Mouse (Mus musculus) cortical plate, adult 2 months (tissue): Measurements from ENCODE around the gene Zfp148. TPM values are rescaled to one million over a fixed set of nuclear protein-coding genes. Genes with fewer than 3 reads are reported as not detected.
"Not testable (repeated sequence)": the region's sequence is repeated elsewhere in the genome, so short reads cannot be mapped to it uniquely, and the experiment has no call there.

Experiments
- H3K27ac ChIP-seq: fragments of 200-500 bp; 2 replicates; pipeline ENCODE4 v1.5.1; 2012; ENCODE audit warnings: low read length, control low read depth, inconsistent platforms; ENCODE audit not compliant: insufficient read depth
- H3K4me1 ChIP-seq: fragments of 200-500 bp; 2 replicates; pipeline ENCODE4 v1.6.1; 2011; ENCODE audit warnings: low read length; ENCODE audit not compliant: control insufficient read depth, insufficient read depth
- H3K4me3 ChIP-seq: fragments of 200-500 bp; 2 replicates; pipeline ENCODE4 v1.5.1; 2011; ENCODE audit warnings: mild to moderate bottlenecking, low read length, control low read depth; ENCODE audit not compliant: insufficient read depth
- CTCF ChIP-seq: fragments of 200-500 bp; IDR thresholded peaks from 2 replicates; pipeline ENCODE4 v1.5.1; 2011; ENCODE audit warnings: mild to moderate bottlenecking, control low read depth, low read length; ENCODE audit not compliant: insufficient read depth; ENCODE audit errors: extremely low read depth
- POLR2A ChIP-seq: fragments of 200-500 bp; IDR thresholded peaks from 2 replicates; pipeline ENCODE4 v1.6.1; 2011; ENCODE audit warnings: mild to moderate bottlenecking, low read length, control low read depth; ENCODE audit not compliant: insufficient read depth; ENCODE audit errors: extremely low read depth
- polyA plus RNA-seq: library from polyadenylated mRNA; depleted of rRNA; stranded (reverse); fragments of >200 nt; gene quantifications from 2 replicates; pipeline ENCODE4 v1.2.3, GENCODE M21; 2012

Zfp148 gene
- polyA plus RNA-seq, 1 experiment, result 35.5 TPM

DNA sequence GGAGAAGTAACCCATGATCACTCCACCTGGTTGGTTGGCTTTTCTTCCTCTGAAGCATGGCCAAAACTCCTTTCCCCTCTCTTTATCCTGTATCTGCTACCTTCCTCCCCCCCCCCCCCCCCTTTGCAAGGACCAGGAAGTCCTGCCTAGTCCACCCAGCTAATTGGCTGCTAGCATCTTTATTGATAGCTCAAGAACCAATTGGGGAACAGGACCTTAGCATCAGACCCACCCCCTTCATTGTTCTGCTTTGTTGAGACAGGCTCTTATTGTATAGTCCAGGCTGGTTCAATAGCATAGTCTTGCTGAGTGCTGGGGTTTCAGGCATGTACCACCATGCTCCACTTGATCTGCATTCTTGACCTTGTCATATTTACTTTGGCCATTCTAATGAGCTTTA is 99.3 kb downstream of the Zfp148 start:
- Histone ChIP-seq H3K4me3 (no peak overlapping the region), H3K27ac (no peak overlapping the region), H3K4me1 (no peaks in the 10 kb centered on the region)
- no peak for TF ChIP-seq CTCF
- no peak for TF ChIP-seq POLR2A

DNA sequence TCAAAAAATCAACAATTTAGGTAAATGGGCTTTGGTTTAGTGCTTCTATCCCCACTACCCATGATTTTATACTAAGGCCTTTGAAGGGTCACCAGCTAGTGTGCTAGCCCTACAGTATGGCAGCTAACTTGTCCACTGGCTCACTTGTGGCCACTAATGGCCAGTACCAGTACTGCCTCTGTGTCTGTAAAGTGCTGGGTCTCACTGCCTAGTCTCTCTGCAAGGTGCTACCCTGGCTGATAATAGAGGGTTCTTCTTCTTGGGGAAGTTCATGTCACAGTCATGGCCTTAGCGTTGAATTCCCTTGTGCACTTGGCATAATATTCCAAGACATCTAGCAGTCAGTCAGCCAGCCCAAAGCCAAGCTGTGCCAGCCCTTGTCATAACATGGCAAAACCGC is 100.5 kb downstream of the Zfp148 start:
- TF ChIP-seq POLR2A (no peak), CTCF (peak; percentile 46)
- H3K4me1 ChIP-seq, result no peaks in the 10 kb centered on the region
- H3K27ac ChIP-seq, result no peak overlapping the region

DNA sequence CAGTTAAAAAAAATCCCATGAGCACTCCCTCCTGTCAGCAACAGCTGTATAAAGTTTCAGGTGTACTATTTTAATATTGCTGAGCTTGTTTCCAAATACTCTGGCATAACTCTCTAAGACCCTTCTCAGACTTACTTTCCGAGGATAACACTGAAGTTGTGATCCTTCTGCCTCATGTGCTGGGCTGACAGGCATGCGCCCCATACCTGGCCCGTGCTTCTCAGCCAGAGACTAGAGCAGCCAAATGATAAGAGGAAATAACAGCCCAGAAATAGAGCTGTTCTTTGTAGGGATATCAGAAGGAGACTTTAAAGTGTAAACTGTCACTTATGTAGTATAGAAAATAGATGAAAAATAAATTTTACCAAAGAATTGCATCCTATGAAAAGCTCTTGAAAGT is 101.7 kb downstream of the Zfp148 start:
- H3K4me1 ChIP-seq, result no peaks in the 10 kb centered on the region
- TF ChIP-seq POLR2A, result no peak
- TF ChIP-seq CTCF, result no peak

More for the DNA sequence above, 100.5 kb downstream of the Zfp148 start:
- H3K4me3 ChIP-seq, result no peak overlapping the region

DNA sequence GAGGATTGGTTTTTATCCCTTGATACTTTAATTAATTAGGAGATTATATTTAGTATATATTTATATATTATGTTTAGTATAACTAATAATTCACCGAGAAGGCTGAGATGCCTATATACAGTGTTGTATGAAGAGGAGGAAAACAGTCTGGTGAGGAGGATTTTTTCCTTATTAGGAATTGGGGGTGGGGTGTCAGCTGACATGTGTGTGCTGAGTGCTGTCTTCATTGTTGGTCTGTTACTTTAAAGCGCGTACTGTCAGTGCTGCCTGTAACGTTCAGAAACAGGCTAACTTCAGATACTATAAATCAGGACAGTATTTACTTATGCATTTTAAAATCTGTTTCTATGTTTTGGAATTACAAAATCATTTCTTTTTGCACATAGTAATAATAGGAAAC is 107.1 kb downstream of the Zfp148 start:
- H3K4me3 ChIP-seq, result no peak overlapping the region
- TF ChIP-seq CTCF (no peak), POLR2A (no peak)
- H3K4me1 ChIP-seq, result no peaks in the 10 kb centered on the region
- no peak overlapping the region for H3K27ac ChIP-seq

More for the DNA sequence above, 101.7 kb downstream of the Zfp148 start:
- Histone ChIP-seq H3K4me3 (no peak overlapping the region), H3K27ac (no peak overlapping the region)

DNA sequence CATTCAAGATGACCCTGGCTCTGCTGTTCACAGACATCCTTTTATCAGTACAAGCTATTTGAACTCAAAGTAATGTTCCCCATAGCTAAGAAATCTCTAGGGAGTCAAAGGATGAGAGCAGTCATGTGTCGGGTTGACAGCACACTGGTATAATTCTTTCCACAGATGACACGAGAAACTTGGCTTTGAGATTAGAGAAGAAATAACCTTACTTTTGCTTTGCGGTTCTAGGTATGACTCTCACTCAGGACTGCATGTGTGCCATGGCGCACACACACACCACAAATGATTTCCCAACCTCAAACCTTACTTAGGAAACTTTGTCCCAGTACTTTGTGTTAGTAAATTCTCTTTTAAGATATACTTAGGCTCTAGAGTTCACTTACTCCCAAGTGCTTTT is 113.7 kb downstream of the Zfp148 start:
- Histone ChIP-seq H3K4me3 (no peak overlapping the region), H3K4me1 (no peaks in the 10 kb centered on the region), H3K27ac (no peak overlapping the region)
- no peak for TF ChIP-seq CTCF
- no peak for TF ChIP-seq POLR2A

DNA sequence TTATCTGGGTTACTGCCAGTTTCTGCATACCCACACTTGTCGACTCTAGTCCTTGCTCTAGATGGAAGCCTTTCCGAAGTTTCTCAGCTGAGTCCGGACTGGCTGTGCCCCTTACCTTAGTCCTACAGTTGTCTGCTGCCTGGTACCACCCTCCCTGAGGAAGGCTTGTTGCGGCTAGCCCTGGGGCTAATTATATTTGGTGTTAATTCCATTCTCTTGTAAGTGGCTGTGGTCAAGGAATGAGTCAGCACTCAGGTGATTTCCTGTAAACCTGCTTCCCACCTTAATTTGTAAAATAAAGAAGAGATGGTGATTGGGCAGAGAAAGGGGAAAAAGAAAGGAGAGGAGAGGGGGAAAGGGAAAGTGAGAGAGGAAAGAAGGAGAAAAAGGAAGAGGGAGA is 127.4 kb downstream of the Zfp148 start:
- no peak overlapping the region for H3K27ac ChIP-seq
- TF ChIP-seq POLR2A, result no peak
- TF ChIP-seq CTCF, result no peak
- H3K4me1 ChIP-seq, result no peaks in the 10 kb centered on the region
- no peak overlapping the region for H3K4me3 ChIP-seq

DNA sequence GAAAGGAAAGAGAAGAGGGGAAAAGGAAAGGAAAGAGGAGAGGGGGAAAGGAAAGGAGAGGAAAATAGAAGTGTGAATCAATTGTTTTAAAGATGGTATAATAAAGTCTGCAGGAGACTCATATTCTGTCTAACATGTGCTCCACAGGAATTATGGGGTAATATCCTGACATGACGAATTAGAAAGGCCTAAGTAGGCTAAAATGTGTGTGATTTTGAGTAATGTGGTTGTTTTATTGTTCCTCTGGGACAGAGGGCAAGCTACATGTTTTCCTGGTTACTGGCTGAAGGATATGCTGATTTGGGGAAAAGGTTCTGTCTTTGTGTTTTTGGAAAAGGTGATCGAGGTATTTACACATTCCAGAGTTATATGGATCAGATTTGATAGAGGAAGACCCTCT is 128.6 kb downstream of the Zfp148 start:
- H3K4me3 ChIP-seq, H3K27ac ChIP-seq, H3K4me1 ChIP-seq: not testable (repeated sequence)

DNA sequence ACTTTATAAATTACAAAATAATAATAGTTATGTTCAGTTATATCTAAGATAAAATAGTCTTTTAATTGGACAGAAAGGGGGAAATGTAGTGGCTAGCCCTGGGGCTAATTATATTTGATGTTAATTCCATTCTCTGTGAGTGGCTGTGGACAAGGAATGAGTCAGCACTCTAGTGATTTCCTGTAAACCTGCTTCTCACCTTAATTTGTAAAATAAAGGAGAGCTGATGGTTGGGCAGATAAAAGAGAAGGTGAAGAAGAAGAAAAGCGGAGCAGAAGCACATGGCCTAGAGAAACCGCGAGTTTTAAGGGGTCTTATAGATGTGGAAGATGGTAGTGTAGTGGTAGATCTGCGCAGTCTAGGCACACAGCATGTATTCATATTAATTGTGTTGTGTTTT is 130.2 kb downstream of the Zfp148 start:
- not testable (repeated sequence) for H3K4me1 ChIP-seq, H3K4me3 ChIP-seq, H3K27ac ChIP-seq

DNA sequence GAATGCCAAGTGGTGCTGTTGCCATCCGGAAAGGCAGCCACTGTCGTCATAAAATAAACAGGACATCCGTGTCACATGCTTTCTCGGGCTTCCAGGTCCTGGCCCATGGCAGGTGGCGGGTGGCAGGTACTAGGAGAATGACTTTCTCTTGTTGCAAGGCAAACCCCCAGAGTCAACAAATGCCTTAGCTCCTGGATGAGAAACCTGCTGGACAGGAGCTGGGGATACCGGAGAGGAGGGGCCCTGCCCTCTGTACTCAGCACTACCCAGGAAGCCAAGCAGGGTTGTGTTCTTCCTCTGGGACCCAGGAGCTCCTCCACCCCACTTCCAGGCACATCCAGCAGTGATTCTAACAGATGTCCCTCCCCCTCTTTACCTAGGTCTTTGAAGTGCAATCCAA is 131.9 kb downstream of the Zfp148 start:
- H3K4me1 ChIP-seq, result peaks cover 6% of the 10 kb centered on the region; the same call in 1 of the 2 replicates
- no peak overlapping the region for H3K27ac ChIP-seq
- H3K4me3 ChIP-seq, result no peak overlapping the region
- TF ChIP-seq CTCF, result no peak
- TF ChIP-seq POLR2A, result no peak

DNA sequence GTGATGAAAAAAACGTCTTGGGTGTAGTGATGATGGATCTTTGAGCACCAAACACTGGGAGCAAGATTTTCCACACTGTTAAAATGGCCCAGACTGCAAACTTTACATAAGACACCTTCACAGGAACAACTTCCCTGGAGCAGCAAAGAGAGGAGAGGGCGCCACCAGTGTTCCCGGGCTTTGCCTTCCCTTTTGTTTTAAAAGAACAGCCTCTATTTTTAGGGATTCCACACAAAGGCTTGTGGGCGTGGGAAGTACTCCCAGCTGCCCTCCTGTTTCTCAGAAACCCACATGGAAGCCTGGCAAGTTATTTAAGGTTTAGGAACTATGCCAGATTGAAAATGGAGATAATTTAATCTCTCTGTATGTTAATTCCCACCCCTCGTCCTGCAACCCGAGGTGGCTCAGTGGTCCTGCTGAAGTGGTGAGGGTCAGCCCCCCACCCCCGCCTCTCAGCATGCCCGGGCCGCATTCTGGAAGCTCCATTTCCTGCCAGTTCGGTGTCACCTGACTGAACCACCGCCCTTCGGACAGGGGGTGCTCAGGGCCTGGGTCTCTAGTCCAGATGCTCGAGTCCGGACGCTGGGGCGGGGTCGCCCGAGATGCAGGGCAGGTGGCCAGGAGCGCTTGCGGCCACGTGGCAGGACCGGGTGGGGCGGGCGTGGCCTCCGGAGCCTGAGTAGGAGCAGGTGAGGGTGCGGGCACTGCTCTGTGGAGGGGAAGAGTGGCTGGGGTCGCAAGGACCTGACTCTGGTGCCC is 136.3 kb downstream of the Zfp148 start, which contains the start of gene Slc12a8:
TSS of gene Slc12a8 (plus strand) at position 522 of the 759 bp plus-strand sequence.
- H3K27ac ChIP-seq, result no peak within 1 kb of the TSS
- no peak for TF ChIP-seq POLR2A
- TF ChIP-seq CTCF, result no peak
- H3K4me3 ChIP-seq, result 0 out of 2 replicates have a peak within 1 kb of the TSS, but pooled peaks have one; percentile 16
- H3K4me1 ChIP-seq, result peaks cover 7% of the 10 kb centered on the region; the same call in 1 of the 2 replicates
